Mouse (Mus musculus): Measurements from ENCODE around the gene Casz1.

GRCm38 (mm10) chr4:148804780-148805160 is 541 bp downstream of the Casz1 start:
- TF ChIP-seq GATA1 (IDR thresholded peaks at IDR 0.05; ENCODE audit: borderline replicate concordance, low read length) (no peak), FLI1 (IDR thresholded peaks at IDR 0.05; ENCODE audit: low read length) (no peak)
